Mouse (Mus musculus): ENCODE results near the gene Lasp1. TPM values are rescaled to one million over a fixed set of nuclear protein-coding genes. Genes with fewer than 3 reads are reported as not detected.
"Not testable (repeated sequence)": the region's sequence is repeated elsewhere in the genome, so short reads cannot be mapped to it uniquely, and the experiment has no call there.

The Lasp1 gene
- total and polyA plus RNA-seq, 2 experiments from 2014 or later, result 152 to 153 TPM

DNA sequence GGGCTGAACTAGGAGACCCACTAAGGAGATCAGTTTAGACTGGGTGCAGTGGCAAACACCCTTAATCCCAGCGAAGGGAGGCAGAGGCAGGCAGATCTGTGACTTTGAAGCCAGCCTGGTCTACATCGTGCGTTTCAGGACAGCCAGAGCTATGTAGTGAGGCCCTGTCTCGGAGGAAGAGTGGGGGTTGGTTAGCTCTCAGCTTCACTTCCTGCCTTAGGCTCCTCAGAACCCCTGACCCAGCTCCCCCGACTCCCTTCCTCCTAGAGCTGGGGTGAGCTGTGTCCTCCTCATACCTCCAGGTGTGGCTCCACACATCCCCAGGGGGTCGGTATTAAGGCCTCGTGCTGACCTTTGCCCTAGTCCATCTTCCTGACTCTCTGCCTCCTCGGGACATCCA, 37.7 kb downstream of the Lasp1 start:
- H3K27me3 ChIP-seq (ENCODE audit: insufficient read depth, low read length), result no peaks in the 10 kb centered on the region
- H3K36me3 ChIP-seq (ENCODE audit: insufficient read depth), result peaks cover 62% of the 10 kb centered on the region
- TF ChIP-seq CTCF (IDR thresholded peaks at IDR 0.05; ENCODE audit: low read depth), result no peak
- DNase-seq (no peak), ATAC-seq (no peak)
- H3K9ac ChIP-seq, result no peak overlapping the region
- WGBS, result 64% methylated on average over 8 of the region's 8 CpGs
- H3K4me1 ChIP-seq (ENCODE audit: insufficient read depth), result no peaks in the 10 kb centered on the region
- H3K9me3 ChIP-seq (ENCODE audit: low read length), result no peaks in the 10 kb centered on the region
- no peak overlapping the region for H3K27ac ChIP-seq (ENCODE audit: low read depth, low read length)
- H3K4me3 ChIP-seq (ENCODE audit: low read depth, low read length), result no peak overlapping the region
- H3K4me2 ChIP-seq (ENCODE audit: low read depth), result no peak overlapping the region

DNA sequence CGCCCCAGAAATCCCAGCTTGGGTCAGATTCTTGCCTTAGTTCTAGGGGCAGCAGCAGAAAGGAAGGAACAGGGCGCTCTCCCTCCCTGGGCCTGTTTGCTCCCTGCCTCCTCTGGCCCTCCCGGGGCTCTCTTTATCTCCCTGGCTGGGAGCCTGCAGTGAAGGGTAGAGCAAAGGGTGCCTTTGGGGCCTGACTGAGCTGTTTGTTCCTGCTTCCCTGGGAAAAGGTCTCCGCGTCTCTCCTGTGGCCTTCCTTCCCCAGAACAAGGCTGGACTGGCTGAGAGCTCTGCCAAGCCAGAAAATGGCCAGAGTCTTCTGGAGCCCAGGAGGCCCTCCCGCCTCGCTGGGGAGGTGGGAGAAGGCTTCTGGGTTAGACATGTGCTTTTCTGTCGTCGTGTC, 38.3 kb downstream of the Lasp1 start:
- DNase-seq; H3K27ac ChIP-seq (ENCODE audit: low read depth, low read length); H3K4me1 ChIP-seq (ENCODE audit: insufficient read depth); H3K4me2 ChIP-seq (ENCODE audit: low read depth); H3K9ac ChIP-seq; ATAC-seq; H3K9me3 ChIP-seq (ENCODE audit: low read length); H3K27me3 ChIP-seq (ENCODE audit: insufficient read depth, low read length); H3K4me3 ChIP-seq (ENCODE audit: low read depth, low read length): not testable (repeated sequence)
- H3K36me3 ChIP-seq (ENCODE audit: insufficient read depth), result peaks cover 57% of the 10 kb centered on the region
- 74% methylated on average over 9 of the region's 9 CpGs for WGBS

DNA sequence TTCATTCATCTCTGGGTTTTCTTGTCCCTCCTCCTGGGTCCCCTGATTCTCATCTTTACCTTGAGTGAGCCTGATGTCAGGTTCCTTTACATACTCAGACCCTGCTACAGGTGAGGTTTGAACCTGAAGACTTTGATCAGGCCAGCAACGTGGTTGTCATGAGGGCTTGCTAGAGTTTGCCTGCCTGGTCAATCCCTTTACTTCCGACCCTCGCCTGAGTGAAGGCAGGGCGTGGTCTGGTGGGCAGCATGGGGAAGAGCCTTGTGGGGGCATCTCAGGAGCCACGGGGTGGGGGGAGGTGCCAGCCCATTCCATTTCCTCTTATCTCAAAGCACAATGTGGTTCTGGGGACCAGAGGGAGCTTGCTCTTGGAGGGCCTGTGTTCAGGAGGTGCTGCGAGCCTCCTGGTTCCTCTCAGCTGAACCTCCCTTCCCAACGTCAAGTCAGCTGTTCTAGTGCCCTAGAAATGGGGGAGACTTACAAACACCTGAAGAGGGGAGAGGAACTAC, 38.9 kb downstream of the Lasp1 start:
- ATAC-seq (no peak), DNase-seq (no peak)
- Histone ChIP-seq H3K36me3 (ENCODE audit: insufficient read depth) (peaks cover 50% of the 10 kb centered on the region), H3K9me3 (ENCODE audit: low read length) (no peaks in the 10 kb centered on the region), H3K4me1 (ENCODE audit: insufficient read depth) (no peaks in the 10 kb centered on the region), H3K4me3 (ENCODE audit: low read depth, low read length) (no peak overlapping the region), H3K27me3 (ENCODE audit: insufficient read depth, low read length) (no peaks in the 10 kb centered on the region), H3K4me2 (ENCODE audit: low read depth) (no peak overlapping the region), H3K27ac (ENCODE audit: low read depth, low read length) (no peak overlapping the region), H3K9ac (no peak overlapping the region)
- WGBS, result 91% methylated on average over 7 of the region's 7 CpGs
- TF ChIP-seq CTCF (IDR thresholded peaks at IDR 0.05; ENCODE audit: low read depth), result no peak

DNA sequence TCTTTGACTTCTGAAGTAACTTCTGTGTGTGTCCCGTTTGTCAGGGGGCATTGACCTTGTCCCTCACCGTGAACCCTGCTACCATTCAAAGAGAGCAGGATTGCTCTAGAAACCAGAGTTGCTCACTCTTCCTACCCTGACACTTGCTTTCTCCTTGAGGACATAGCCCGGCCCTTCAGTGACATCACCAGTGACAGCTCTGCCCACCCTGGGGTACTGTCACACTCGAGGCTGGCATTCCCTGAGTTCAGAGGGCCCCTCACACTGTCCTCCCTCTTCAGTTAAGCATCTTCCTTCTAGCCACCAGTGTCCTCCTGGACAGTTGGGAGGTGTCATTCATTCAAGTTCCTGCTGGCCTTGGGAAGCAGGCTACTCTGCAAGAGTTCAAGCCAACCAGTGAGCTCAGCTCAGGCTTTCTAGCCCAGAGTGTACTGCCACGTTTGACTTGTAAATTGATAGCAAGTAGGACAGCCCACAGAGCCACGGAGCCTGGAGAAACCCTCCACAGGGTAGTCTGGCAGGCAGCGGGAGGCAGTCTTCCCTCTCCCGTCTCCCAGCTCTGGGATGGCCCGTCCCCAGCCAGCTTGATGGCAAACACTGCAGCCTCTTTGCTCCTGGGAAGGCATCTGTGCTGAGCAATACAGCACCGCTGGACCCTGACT, 40.1 kb downstream of the Lasp1 start:
- H3K4me3 ChIP-seq (ENCODE audit: low read depth, low read length), result no peak overlapping the region
- no peak for TF ChIP-seq CTCF (IDR thresholded peaks at IDR 0.05; ENCODE audit: low read depth)
- H3K4me1 ChIP-seq (ENCODE audit: insufficient read depth), result no peaks in the 10 kb centered on the region
- 41% methylated on average over 10 of the region's 10 CpGs for WGBS
- no peak overlapping the region for H3K9ac ChIP-seq
- H3K27ac ChIP-seq (ENCODE audit: low read depth, low read length), result no peak overlapping the region
- ATAC-seq, result no peak
- no peak overlapping the region for H3K4me2 ChIP-seq (ENCODE audit: low read depth)
- no peaks in the 10 kb centered on the region for H3K27me3 ChIP-seq (ENCODE audit: insufficient read depth, low read length)
- DNase-seq, result no peak
- H3K36me3 ChIP-seq (ENCODE audit: insufficient read depth), result peaks cover 42% of the 10 kb centered on the region
- H3K9me3 ChIP-seq (ENCODE audit: low read length), result no peaks in the 10 kb centered on the region

DNA sequence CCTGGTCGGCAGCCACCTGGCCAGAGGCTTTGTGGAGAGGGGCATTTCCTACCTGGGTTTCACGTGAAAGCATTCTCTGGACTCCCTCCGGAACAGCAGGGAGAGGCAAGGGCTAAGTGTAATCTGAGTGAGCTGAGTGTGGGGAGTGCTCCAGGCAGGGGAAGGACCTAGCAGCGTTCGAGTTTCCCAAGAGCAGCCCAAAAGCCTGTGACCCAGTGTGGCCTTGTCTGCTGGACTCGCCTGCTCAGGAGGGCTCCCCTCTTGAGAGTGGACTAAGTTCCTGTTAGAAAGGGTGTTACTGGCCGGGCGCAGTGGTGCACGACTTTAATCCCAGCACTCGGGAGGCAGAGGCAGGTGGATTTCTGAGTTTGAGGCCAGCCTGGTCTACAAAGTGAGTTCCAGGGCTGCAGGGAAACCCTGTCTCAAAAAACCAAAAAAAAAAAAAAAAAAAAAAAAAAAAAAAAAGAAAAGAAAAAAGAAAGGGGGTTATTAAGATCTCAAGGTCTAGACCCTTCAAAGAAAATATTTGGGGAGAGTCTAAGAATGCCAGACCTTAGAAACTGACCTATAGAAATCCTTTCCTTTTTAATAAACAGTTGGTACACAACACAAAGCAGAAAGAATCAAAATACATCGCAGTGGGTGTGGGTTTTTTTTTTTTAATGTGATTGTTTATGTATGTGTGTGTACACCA, 40.8 kb downstream of the Lasp1 start:
- 0 out of 2 replicates have a peak overlapping the region, but pooled peaks have one; percentile 60 for H3K4me2 ChIP-seq (ENCODE audit: low read depth)
- H3K27ac ChIP-seq (ENCODE audit: low read depth, low read length), result peak overlapping the region; percentile 90
- DNase-seq (no peak), ATAC-seq (no peak)
- no peaks in the 10 kb centered on the region for H3K27me3 ChIP-seq (ENCODE audit: insufficient read depth, low read length)
- H3K4me3 ChIP-seq (ENCODE audit: low read depth, low read length), result 0 out of 2 replicates have a peak overlapping the region, but pooled peaks have one; percentile 53
- peaks cover 35% of the 10 kb centered on the region for H3K36me3 ChIP-seq (ENCODE audit: insufficient read depth)
- WGBS, result 65% methylated on average over 11 of the region's 11 CpGs
- no peak for TF ChIP-seq CTCF (IDR thresholded peaks at IDR 0.05; ENCODE audit: low read depth)
- no peaks in the 10 kb centered on the region for H3K9me3 ChIP-seq (ENCODE audit: low read length)
- no peaks in the 10 kb centered on the region for H3K4me1 ChIP-seq (ENCODE audit: insufficient read depth)
- no peak overlapping the region for H3K9ac ChIP-seq

DNA sequence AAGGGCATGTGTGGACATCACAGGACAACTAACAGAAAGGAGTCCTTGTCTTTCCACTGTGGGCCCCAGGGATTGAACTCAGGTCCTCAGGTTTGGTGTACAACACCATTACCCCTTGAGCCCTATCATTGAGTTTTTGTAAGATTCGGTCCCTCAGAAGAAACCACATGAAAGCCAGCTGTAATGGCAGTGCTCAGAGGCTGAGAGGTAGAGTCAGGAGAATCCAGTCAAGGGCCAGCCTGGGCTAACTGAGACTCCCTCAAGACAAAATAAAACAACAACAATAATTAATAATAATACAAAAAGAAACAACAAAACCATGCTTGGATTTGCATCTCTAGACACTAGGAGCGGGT, 41.3 kb downstream of the Lasp1 start:
- no peak for TF ChIP-seq CTCF (IDR thresholded peaks at IDR 0.05; ENCODE audit: low read depth)
- peak overlapping the region; percentile 60 for H3K4me2 ChIP-seq (ENCODE audit: low read depth)
- no peaks in the 10 kb centered on the region for H3K4me1 ChIP-seq (ENCODE audit: insufficient read depth)
- ATAC-seq, result no peak
- H3K9me3 ChIP-seq (ENCODE audit: low read length), result no peaks in the 10 kb centered on the region
- no peaks in the 10 kb centered on the region for H3K27me3 ChIP-seq (ENCODE audit: insufficient read depth, low read length)
- peak overlapping the region; percentile 77 for H3K9ac ChIP-seq
- peaks cover 30% of the 10 kb centered on the region for H3K36me3 ChIP-seq (ENCODE audit: insufficient read depth)
- no peak for DNase-seq
- peak overlapping the region; percentile 90 for H3K27ac ChIP-seq (ENCODE audit: low read depth, low read length)
- 51% methylated on average over 2 of the region's 2 CpGs for WGBS
- peak overlapping the region; percentile 53 for H3K4me3 ChIP-seq (ENCODE audit: low read depth, low read length)

DNA sequence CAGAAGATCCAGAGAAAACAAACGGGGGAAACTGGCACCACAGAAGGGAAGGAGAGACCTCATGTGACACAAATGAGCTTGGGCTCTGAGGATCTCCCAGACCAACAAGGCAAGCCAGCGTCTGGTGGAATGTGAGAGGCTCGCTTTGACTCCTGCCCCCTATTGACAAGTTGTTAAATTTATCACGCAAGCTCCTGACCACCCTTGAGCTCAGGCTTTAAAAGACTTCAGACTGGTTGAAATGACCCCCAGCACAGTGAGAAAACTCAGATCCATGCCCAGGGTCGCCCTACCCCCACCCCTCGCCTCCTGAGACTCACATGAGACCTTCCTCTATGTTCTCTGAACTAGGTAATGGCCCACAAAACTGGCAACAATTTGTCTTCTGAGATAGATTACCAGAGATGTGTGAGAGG, 41.7 kb downstream of the Lasp1 start, which contains the start of gene B230217C12Rik:
Gene B230217C12Rik (plus strand): TSS at position 242 of the 416 bp plus-strand sequence.
- ATAC-seq (peak; percentile 55), DNase-seq (peak; percentile 74)
- Histone ChIP-seq H3K9ac (peak within 1 kb of the TSS; percentile 77), H3K27me3 (ENCODE audit: insufficient read depth, low read length) (no peaks in the 10 kb centered on the region), H3K4me1 (ENCODE audit: insufficient read depth) (no peaks in the 10 kb centered on the region), H3K9me3 (ENCODE audit: low read length) (no peaks in the 10 kb centered on the region), H3K4me2 (ENCODE audit: low read depth) (peak within 1 kb of the TSS; percentile 60), H3K4me3 (ENCODE audit: low read depth, low read length) (peak within 1 kb of the TSS; percentile 53), H3K36me3 (ENCODE audit: insufficient read depth) (peaks cover 27% of the 10 kb centered on the region), H3K27ac (ENCODE audit: low read depth, low read length) (peak within 1 kb of the TSS; percentile 90)
- WGBS, result under 1% methylated on average over 6 of the region's 6 CpGs
- TF ChIP-seq CTCF (IDR thresholded peaks at IDR 0.05; ENCODE audit: low read depth), result peak; percentile 54

Measured in forebrain, postnatal 0 days (tissue).